Mouse (Mus musculus) ES-E14 (cell line): ENCODE data around the gene Lbx1. TPM values are rescaled to one million over a fixed set of nuclear protein-coding genes. Genes with fewer than 3 reads are reported as not detected.

Experiments used
- DNase-seq: peaks from one replicate; pipeline ENCODE4 v3.0.0-alpha.2; 2013; ENCODE audit warnings: low read depth, low spot score
- H3K27ac ChIP-seq: 2 replicates; pipeline ENCODE4 v1.5.1; 2012; ENCODE audit warnings: low read depth, mild to moderate bottlenecking, low read length, moderate library complexity, mixed read lengths; ENCODE audit not compliant: poor library complexity, insufficient read depth, severe bottlenecking
- H3K36me3 ChIP-seq: 2 replicates; pipeline ENCODE4 v1.6.1; 2012; ENCODE audit warnings: mild to moderate bottlenecking, low read length, moderate library complexity, mixed read lengths; ENCODE audit not compliant: control insufficient read depth, poor library complexity, insufficient read depth, severe bottlenecking
- H3K4me1 ChIP-seq, 2 experiments: fragments of 150-350 bp in 1 of 2; sonication (generic) in 1 of 2; 2 replicates each; pipeline ENCODE4 v1.6.1; 2012; ENCODE audit warnings: low read length in 2 of 2, mild to moderate bottlenecking in 1 of 2, mixed read lengths in 1 of 2; ENCODE audit not compliant: control insufficient read depth in 2 of 2, insufficient read depth in 2 of 2, poor library complexity in 1 of 2
- H3K4me3 ChIP-seq, 2 experiments: fragments of 150-350 bp in 1 of 2; sonication (generic) in 1 of 2; 2 replicates each; pipeline ENCODE4 v1.5.1; 2012; ENCODE audit warnings: low read length in 2 of 2, low read depth in 1 of 2, mild to moderate bottlenecking in 1 of 2, mixed read lengths in 1 of 2; ENCODE audit not compliant: insufficient read depth in 1 of 2, poor library complexity in 1 of 2, severe bottlenecking in 1 of 2
- H3K9ac ChIP-seq: 2 replicates; pipeline ENCODE4 v1.6.1; 2012; ENCODE audit warnings: low read depth, mild to moderate bottlenecking, low read length, mixed read lengths; ENCODE audit not compliant: poor library complexity, insufficient read depth, severe bottlenecking
- H3K9me3 ChIP-seq: fragments of 150-350 bp; sonication (generic); 2 replicates; pipeline ENCODE4 v1.6.1; 2012; ENCODE audit warnings: low read depth, mild to moderate bottlenecking, low read length; ENCODE audit not compliant: control insufficient read depth, insufficient read depth
- CHD2 ChIP-seq: IDR thresholded peaks from 2 replicates; pipeline ENCODE4 v1.6.1; 2014; ENCODE audit warnings: mild to moderate bottlenecking, low read depth, low read length, inconsistent platforms
- HCFC1 ChIP-seq: IDR thresholded peaks from 2 replicates; pipeline ENCODE4 v1.6.1; 2012; ENCODE audit warnings: low read length, inconsistent platforms, borderline replicate concordance; ENCODE audit not compliant: insufficient read depth
- MAFK ChIP-seq: IDR thresholded peaks from 2 replicates; pipeline ENCODE4 v1.6.1; 2014; ENCODE audit warnings: mild to moderate bottlenecking, low read depth, low read length, inconsistent platforms; ENCODE audit not compliant: insufficient read depth
- ZC3H11A ChIP-seq: IDR thresholded peaks from 2 replicates; pipeline ENCODE4 v1.6.1; 2012; ENCODE audit warnings: low read depth, mild to moderate bottlenecking, inconsistent platforms, low read length, borderline replicate concordance
- ZNF384 ChIP-seq: IDR thresholded peaks from 2 replicates; pipeline ENCODE4 v1.6.1; 2012; ENCODE audit warnings: low read depth, low read length, inconsistent platforms
- in situ Hi-C, 2 experiments: fragments of 600-800 bp; cut with MboI; formaldehyde crosslinking; loops; one replicate each; pipeline ENCODE4 v1.15.1; 2025; ENCODE audit warnings: low sequenced_read_pairs in 2 of 2, inconsistent platforms in 1 of 2; ENCODE audit not compliant: unreplicated experiment in 2 of 2
- total RNA-seq: library from RNA; depleted of rRNA; stranded (reverse); fragments of 300-350 nt; gene quantifications from 2 replicates; pipeline ENCODE4 v1.2.3, GENCODE M21; 2012

Gene Lbx1
- total RNA-seq, 1 experiment = 0.22 TPM

GRCm38 (mm10) chr19:45243918-45244700 is 8.5 kb upstream of the Lbx1 start:
- DNase-seq = no peak
- no peak overlapping the region for H3K4me3 ChIP-seq
- H3K36me3 ChIP-seq = no peaks in the 10 kb centered on the region
- in situ Hi-C loops = loop anchor here in 1 of 2 experiments (25.0 kb wide), 1 partner anchor 1632 kb away; the partner anchor contains the start of gene Nkx2-3
- H3K9me3 ChIP-seq = no peaks in the 10 kb centered on the region
- no peak overlapping the region for H3K27ac ChIP-seq
- peaks cover 0 to 6% of the 10 kb centered on the region in 2 experiments; a peak in 1 of 4 replicates for H3K4me1 ChIP-seq
- no peak for TF ChIP-seq ZC3H11A
- TF ChIP-seq CHD2 = no peak
- TF ChIP-seq HCFC1 = no peak
- TF ChIP-seq MAFK = no peak
- no peak for TF ChIP-seq ZNF384
- H3K9ac ChIP-seq = no peak overlapping the region

DNA sequence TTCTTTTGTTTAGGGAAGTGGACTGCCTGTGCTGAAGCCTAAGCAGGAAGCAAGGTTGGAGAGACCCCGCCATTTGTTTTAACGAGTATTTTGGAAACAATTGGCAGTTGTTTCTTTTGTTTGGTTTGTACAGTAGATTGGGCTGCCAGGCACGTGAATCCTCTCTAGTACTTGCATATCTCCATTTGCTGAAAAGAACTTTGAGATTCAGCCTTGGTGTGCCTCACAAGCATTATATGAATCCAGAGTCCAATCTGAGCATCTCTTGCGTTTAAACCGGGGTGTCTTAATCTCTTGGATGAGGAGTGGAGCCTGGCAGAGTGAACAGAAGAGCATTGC is 7.6 kb upstream of the Lbx1 start:
- H3K9me3 ChIP-seq = no peaks in the 10 kb centered on the region
- in situ Hi-C loops = loop anchor here in 1 of 2 experiments (25.0 kb wide), 1 partner anchor 1631 kb away; the partner anchor contains the start of gene Nkx2-3
- H3K9ac ChIP-seq = no peak overlapping the region
- no peak overlapping the region for H3K27ac ChIP-seq
- peaks cover 0 to 6% of the 10 kb centered on the region in 2 experiments; a peak in 1 of 4 replicates for H3K4me1 ChIP-seq
- TF ChIP-seq CHD2 (no peak), MAFK (no peak), ZNF384 (no peak), ZC3H11A (no peak), HCFC1 (no peak)
- 0 out of 4 replicates have a peak overlapping the region, but pooled peaks of 1 of the 2 experiments have one; percentile 19 for H3K4me3 ChIP-seq
- H3K36me3 ChIP-seq = no peaks in the 10 kb centered on the region
- no peak for DNase-seq

DNA sequence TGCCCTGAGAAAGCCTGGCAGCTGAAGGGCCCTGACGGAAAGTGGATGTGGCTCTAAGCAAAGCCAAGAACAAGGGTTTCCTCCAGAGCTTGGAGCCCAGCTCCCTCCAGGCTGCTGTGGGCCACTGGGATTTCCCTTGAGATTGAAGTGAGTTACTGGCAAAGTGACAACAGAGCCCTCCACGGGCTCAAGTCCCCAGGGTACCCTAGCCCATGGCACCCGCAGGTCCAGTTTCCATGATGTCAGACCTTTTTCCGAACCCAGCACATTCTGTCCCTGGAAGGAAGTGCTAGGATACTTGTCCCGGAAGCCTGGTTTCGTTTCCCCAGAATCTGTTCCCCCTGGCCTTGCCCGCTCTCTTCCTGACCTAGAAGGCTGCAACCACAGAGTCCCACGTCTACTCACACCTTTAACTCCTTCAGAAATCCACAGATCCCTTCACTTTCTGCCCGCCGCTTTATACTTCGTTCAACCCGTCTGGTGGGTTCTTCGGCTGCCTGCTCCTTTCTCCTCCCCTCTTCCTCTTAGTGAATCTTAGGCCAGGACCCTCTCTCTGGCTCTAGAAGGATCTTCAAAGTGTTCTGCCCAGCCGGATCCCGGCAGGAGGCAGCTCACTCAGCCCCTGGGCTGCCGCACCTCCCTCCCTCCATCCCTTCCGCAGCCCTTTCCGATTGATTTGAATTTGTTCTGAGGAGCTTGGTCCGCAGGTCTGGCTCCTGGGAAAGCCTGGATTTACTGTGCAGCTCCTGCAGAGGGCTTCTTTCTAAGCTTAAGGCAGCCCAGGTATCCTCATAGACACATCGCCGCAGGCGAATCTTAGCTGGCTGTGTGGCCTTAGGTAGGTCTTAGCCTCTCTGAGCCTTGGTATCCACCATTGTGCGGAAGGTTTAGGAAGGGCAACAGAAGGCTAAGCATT is 7.0 kb upstream of the Lbx1 start:
- H3K36me3 ChIP-seq = no peaks in the 10 kb centered on the region
- H3K27ac ChIP-seq = no peak overlapping the region
- TF ChIP-seq MAFK (no peak), CHD2 (no peak), HCFC1 (no peak), ZC3H11A (no peak), ZNF384 (no peak)
- H3K9ac ChIP-seq = no peak overlapping the region
- peaks cover 0 to 6% of the 10 kb centered on the region in 2 experiments; a peak in 1 of 4 replicates for H3K4me1 ChIP-seq
- DNase-seq = no peak
- in situ Hi-C loops = loop anchor here in 1 of 2 experiments (25.0 kb wide), 1 partner anchor 1630 kb away; the partner anchor contains the start of gene Nkx2-3
- H3K9me3 ChIP-seq = no peaks in the 10 kb centered on the region
- H3K4me3 ChIP-seq = 0 out of 4 replicates have a peak overlapping the region, but pooled peaks of 1 of the 2 experiments have one; percentile 19

DNA sequence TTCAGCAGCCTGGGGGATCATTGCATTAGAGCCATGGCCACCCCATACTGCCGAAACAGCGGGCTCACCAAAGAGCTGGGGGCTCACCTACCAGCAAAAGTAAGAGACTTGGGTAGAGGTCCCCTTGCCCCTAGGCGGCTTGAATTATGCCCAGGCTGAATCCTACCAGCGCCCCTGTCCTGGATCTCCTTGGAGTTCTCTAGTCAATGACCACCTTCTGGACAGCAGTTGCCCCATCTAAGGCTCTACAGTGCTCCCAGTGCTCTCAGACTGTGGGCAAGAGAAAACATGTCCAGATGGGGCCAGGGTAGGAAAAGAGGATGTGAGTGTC is 6.4 kb upstream of the Lbx1 start:
- no peak overlapping the region for H3K4me3 ChIP-seq
- no peaks in the 10 kb centered on the region for H3K36me3 ChIP-seq
- no peak overlapping the region for H3K27ac ChIP-seq
- H3K9me3 ChIP-seq = no peaks in the 10 kb centered on the region
- DNase-seq = no peak
- TF ChIP-seq ZC3H11A (no peak), MAFK (no peak), CHD2 (no peak), HCFC1 (no peak), ZNF384 (no peak)
- in situ Hi-C loops = loop anchor here in 1 of 2 experiments (25.0 kb wide), 1 partner anchor 1630 kb away; the partner anchor contains the start of gene Nkx2-3
- H3K4me1 ChIP-seq = peaks cover 0 to 6% of the 10 kb centered on the region in 2 experiments; a peak in 1 of 4 replicates
- H3K9ac ChIP-seq = no peak overlapping the region
